Mouse (Mus musculus): ENCODE measurements at regions not wholly inside any gene's neighbourhood (a gene's known extent, or its start where the extent isn't known, plus 50 kb on each side); places are given as distances from the start of the nearest gene placed in this dataset.

DNA sequence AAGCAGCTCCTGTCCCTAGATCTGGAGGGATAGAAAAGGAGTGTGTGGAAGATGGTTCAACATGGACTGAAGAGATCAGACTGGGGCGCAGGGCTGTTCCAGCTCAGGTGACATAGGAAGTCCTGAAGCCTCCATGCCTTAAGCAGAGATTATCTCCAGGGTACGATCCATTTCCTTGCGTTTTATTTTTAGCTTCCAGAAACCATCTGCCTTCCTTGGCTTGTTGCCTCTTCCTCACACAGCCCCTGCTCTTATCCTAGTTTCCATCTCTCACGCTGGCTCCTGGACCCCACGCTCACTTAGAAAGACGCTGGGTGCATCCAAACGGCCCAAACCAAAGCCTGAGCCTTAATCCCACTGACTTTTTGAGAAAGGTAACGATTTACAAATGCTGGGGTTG lies 206.8 kb upstream of the Daam1 start:
- no peak for DNase-seq (ENCODE audit: low spot score in 2 of 2)

GRCm38 (mm10) chr12:71624676-71625075 lies 206.2 kb upstream of the Daam1 start:
- no peak for DNase-seq (ENCODE audit: low spot score in 2 of 2)

DNA sequence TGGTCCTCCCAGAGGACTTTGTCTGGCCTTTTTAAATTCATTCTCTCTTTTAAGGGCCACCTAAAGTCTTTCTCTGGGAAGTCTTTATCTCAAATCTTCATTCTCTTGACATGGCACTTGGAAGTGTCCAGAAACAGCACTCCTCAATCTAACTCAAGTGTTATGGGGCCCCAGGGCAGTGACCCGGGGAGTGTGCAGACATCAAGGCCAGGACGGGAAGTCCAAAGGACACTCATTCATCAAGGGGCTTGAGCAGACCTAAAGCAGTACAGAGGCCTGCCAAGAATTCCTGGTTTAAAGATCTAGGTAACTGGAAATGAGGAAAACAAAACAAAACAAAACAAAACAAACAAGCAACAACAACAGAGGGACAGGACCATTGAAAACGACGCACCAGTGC lies 205.8 kb upstream of the Daam1 start:
- no peak for DNase-seq (ENCODE audit: low spot score in 2 of 2)

DNA sequence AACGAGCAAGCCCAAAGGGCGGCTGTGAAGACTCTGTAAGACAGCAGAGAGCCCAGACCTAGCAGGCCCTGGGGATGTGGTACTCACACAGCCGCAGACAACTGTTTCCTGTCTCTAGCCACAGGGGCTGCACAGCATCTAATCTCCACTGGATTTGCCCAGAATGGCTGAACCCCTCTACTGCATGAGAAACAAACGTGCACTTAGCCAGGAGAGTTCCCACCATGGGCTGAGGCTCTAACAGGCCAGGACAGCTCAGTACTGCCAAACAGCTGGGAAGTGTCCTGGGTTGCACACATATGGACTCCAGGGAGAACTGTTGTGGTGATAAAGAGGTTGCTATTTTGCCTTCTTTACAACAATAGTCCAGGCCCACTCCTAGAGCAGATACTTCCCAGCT lies 204.1 kb upstream of the Daam1 start:
- DNase-seq (ENCODE audit: low spot score in 2 of 2), result no peak

DNA sequence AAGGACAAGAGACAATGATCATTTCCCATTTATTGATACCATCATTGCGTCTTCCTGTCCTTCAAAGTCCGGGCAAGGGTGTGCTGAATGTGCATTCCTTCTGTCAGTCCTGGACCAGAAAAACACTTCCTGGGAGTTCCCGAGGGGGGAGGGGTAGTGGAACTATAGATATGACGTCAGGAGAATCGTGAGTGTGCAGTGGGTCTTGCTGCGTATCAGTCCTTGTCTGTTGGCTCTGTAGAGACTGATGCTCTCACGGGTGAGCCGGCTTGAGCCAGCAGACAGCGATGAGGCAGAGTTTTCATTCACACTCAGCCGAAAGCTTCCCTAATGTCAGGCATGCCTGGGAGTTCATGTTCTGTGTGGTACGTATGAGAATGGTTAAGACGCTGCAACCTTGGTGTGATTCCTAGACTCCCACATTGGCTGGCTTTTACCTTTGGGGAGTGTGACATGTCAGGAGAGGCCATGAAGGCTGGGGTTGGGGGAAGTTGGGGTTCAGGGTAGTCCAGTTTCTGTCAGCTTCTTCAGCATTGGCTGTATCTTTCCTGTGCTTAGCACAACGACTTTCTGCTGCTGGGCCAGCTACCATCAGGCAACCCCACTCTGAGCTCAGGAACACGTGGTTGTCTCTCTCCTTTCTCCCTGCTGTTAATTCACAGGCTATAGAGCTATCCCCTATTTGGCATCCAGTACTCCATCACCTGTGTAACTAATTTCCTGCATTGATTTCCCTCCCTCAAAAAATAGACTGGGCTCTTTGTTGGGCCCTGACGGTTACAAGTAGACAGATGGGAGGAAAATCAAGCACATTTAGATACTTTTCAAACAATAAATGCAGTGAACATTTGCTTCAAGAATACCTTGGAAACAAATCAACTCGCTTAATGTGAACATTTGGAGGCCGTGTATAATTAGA lies 203.2 kb upstream of the Daam1 start:
- DNase-seq (ENCODE audit: low spot score in 2 of 2), result no peak

DNA sequence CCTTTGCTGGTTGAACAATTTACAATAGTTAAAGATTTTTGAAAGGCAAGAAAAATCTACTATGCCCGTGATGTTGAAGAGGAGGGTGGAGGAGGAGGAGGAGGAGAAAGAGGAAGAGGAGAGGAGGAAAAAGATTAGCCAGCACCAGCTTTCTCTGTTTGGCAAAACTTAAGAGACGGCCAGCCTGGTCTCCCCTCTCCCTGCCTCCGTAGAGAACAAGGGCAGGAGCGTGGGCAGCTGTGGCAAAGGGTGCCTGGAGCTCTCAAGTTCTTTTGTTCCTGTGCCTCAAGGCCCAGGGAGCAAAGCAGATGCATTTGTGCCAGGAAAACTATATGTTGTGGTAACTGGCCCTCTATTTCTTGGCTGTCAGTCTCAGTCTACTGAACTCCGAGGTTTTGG lies 202.5 kb upstream of the Daam1 start:
- no peak for DNase-seq (ENCODE audit: low spot score in 2 of 2)

GRCm38 (mm10) chr12:71628796-71629195 lies 202.1 kb upstream of the Daam1 start:
- no peak for DNase-seq (ENCODE audit: low spot score in 2 of 2)

- DNase-seq (ENCODE audit: low spot score in 2 of 2), result no peak
Observed at GRCm38 (mm10) chr12:71630386-71630785, 200.5 kb upstream of the Daam1 start.

DNA sequence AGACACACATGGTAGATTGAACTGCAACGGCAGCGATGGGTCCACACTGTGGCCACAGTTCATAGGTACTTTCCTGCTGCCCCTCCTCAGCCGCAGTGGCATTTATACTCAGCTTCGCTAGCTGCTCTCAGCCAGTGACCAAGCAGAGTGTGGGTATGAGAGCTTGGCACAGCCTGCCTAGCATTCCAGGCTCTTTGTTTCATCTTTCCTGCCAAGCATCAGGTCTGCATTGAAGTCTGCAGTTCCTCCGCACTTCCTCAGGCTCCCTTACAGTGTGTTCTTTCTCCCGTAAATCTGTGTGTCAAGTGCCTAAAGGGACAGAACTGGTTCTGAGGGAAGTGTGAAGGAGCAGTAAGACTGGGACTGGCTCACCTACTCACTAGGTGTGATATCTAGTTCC lies 194.6 kb upstream of the Daam1 start:
- no peak for DNase-seq (ENCODE audit: low spot score in 2 of 2)

DNA sequence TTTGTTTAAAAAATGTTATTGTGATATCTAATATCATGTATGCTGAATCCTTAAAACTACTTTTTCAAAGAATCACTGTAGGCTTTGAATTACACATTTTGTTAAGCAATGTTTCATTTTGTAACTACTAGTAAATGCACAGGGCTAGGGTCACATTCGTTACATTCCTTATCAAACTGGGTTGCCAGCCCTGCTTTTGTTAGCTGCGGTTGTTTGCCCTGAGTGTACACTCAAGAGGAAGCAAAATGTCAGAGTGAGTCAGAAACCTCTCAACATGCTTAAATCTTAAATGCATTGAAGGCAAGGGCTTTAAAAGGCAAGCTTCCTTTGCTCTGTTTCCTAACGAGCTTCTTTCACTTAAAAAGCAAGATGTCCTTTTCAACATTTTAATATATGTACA lies 193.6 kb upstream of the Daam1 start:
- DNase-seq (ENCODE audit: low spot score in 2 of 2), result no peak

- DNase-seq (ENCODE audit: low spot score in 2 of 2), result no peak
Observed at GRCm38 (mm10) chr12:71638246-71638645, 192.6 kb upstream of the Daam1 start.

DNA sequence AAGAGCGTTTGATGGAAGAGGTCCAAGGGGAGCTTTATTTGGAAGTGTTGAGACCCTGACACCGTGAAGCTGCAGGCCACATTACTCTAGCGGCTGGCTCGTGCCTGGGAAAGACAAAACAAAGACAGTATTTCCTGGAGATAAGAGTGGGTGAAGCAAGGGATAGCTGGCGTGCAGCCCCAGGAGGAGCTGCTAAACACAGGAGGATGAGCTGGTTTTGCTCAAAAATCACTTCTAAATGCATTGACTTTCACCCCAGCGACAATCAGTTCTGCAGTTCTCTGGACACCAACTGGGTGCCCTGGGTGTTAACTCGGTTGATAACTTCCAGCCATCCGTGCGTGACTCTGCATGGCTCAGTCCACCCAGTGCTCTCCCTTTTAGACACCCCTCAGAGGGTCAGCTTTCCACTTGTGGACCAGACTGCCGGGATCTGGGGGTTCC lies 190.8 kb upstream of the Daam1 start:
- no peak for DNase-seq (ENCODE audit: low spot score in 2 of 2)

GRCm38 (mm10) chr12:71641486-71641885 lies 189.4 kb upstream of the Daam1 start:
- DNase-seq (ENCODE audit: low spot score in 2 of 2), result no peak

- DNase-seq (ENCODE audit: low spot score in 2 of 2), result no peak
Observed at GRCm38 (mm10) chr12:71642797-71643337, 188.0 kb upstream of the Daam1 start.

DNA sequence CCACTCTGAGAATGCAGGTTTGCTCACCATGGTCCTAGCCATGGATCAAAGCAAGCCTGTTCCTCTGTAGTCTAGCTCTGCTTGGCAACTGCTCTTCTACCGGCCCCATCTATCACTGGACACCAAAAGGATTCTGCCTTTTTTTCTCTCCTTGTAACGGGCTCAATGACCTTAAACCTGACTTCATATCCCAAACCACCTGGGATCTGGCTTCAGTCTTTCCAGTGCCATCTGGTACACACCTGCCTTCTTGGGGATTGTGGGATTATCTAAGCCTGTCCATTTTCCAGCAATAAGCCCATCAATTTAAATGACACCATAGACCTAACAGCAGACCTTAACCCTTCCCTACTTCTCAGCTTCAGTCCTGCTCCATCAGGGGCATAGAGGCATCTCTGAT lies 179.6 kb upstream of the Daam1 start:
- DNase-seq (ENCODE audit: low spot score in 2 of 2), result no peak

DNA sequence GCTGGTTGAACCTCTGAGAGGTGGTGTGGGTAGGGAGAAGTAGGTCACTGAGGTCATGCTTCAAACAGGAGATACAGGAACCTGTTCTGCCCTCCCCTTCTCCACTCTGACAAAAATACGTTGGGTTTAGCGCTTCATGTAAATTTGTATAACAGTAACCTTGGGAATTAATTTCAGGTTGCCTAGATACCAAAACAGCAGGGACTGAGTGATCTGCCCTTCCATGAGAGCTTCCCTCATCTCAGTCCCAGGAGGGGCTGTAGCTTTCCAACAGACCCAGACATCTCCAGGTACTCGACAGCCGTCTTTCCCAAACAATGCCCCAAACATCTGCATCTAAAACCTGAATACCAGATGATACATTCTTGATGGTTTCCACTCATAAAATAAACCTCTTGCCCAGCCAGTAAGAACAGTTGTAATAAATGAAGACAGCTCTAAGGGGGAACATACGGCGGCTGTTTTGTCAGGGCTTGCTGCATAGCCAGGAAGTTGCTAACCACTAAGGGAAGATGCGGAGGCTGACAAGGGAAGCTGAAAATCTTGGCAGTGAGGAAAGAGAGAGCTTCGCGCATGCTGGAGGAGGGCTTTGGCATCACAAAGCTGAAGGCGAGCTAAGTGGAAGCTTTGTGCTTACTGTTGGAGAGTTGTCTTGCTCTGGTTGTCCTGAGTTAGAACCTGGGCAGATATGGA lies 137.4 kb upstream of the Daam1 start:
- DNase-seq (ENCODE audit: low spot score in 2 of 2), result no peak

DNA sequence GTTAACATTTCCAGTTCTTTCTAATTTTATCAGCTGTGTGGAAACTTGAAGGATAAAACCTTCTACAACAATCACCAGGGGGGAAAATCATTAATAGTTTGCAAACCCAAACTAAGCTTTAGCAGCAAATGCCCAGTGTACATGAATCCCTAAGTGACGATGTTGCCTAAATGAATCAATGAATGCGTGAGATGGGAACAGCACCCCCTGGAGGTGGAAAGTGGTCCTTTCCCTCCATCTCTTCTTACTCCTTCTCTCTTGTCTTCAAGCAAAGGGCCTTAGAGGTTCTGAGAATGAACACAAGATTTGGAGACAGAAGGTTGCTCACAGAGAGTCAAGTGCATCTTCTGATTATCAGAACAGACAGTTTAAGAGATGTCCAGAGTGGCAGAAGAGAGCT lies 129.1 kb upstream of the Daam1 start:
- no peak for DNase-seq (ENCODE audit: low spot score in 2 of 2)

- DNase-seq (ENCODE audit: low spot score in 2 of 2), result no peak
Observed at GRCm38 (mm10) chr12:71702181-71702580, 128.7 kb upstream of the Daam1 start.

DNA sequence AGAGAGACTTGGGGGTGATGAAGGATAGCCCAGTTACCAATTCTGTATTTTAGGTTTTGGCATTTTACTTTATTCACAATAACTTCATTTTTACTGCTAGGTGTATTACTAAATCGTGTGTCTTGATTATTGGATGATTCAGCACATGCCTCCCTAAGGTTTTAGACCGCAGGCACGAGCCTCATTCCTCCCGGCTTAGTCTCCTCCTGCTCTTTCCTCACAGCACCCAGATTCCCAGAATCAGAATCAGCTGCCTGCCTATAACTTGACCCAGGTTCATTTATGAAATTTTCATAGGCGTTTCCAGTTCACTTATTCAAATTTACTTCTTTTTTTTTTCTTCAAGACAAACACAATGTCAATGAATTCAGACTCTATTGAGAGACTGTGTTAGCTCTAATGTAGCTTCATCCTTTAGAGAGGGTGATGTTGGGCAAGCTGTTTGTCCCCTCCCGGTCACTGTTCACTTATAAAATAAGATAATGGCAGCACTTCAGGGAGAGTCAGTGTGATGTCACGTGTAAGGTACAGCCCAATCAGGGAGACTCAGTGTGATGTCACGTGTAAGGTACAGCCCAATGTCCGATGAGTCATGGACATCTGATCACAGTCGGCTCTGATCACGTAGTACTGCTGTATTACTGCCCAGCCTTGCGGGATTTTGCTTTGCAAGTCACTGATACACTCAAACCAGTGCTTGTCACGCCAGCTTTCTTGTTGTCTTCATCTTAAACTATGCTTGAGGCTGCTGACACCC lies 127.6 kb upstream of the Daam1 start:
- no peak for DNase-seq (ENCODE audit: low spot score in 2 of 2)

DNA sequence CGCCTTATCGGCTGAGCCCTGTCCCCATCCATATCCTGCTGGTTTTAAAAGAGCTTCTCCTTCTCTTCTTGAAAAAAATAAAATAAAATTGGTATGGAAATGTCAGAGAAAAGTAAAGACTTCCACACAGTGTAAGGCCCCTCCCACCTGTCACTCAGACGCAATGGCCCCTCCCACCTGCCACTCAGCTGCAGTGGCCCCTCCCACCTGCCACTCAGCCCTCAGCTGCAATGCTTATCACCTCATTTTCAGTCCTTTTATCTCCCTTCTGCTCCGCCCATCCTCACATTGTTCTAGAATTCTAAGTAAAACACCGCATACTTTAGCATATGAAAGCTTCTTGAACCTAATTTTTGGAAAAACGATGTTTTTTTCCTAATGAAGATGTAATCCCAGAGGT lies 126.4 kb upstream of the Daam1 start:
- no peak for DNase-seq (ENCODE audit: low spot score in 2 of 2)

DNA sequence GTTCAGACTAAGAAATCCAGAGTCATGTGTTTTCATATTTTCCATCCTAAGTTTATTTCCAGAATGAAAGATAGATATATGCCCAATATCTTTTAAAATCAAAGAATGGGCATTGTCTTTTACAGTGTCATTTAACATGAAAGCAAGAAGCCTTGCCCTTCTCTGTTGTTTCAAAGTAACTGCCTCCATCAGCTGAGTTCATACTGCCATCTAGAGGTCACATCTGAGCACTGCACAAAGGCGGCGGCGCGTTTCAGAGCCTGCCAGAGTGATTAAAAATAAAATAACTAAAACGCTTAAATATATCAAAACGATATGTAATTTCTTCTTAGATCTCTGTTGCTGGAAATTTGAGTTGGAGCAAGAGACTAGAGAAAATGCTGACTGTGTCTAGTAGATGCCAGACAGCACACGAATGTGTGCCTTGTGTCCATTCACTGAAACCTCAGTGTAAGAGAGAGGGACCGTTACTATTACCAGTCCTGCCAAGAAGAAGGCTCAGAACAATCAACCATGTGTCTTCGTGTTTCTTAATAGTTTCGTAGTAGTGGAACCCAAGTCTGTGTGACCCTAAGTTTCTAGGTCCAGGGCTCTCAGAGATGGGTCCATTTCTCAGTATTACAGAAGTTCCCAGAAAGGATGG lies 123.0 kb upstream of the Daam1 start:
- peak; percentile 13 to 46 for DNase-seq (ENCODE audit: low spot score in 2 of 2)

GRCm38 (mm10) chr12:71714606-71715005 lies 116.3 kb upstream of the Daam1 start:
- DNase-seq (ENCODE audit: low spot score in 2 of 2), result no peak

All from spleen, postnatal 10 days (tissue).